Mouse (Mus musculus) midbrain, postnatal 0 days (tissue): ENCODE measurements around the gene Cog5. TPM values are rescaled to one million over a fixed set of nuclear protein-coding genes. Genes with fewer than 3 reads are reported as not detected.
"Not testable (repeated sequence)": the region's sequence is repeated elsewhere in the genome, so short reads cannot be mapped to it uniquely, and the experiment has no call there.

ENCODE experiments used
- ATAC-seq: fragments of 200-750 bp; cut with Nextera tagmentation; 2 replicates; pipeline ENCODE4 v1.8.0; 2017; ENCODE audit warnings: moderate number of reproducible peaks, mild to moderate bottlenecking, moderate TSS enrichment, moderate library complexity; ENCODE audit not compliant: low FRiP score
- DNase-seq: peaks from one replicate; pipeline ENCODE4 v3.0.0-alpha.2; 2015; ENCODE audit warnings: low spot score
- H3K27ac ChIP-seq: fragments of 300-500 bp; sonication (generic); 2 replicates; pipeline ENCODE4 v1.5.1; 2014; ENCODE audit warnings: low read depth, mild to moderate bottlenecking, low read length, mixed read lengths
- H3K27me3 ChIP-seq: fragments of 300-500 bp; sonication (generic); 2 replicates; pipeline ENCODE4 v1.6.1; 2014; ENCODE audit warnings: low read length, control low read depth, mixed read lengths; ENCODE audit not compliant: insufficient read depth
- H3K36me3 ChIP-seq: fragments of 300-500 bp; sonication (generic); 2 replicates; pipeline ENCODE4 v1.6.1; 2014; ENCODE audit warnings: low read length, control low read depth, mixed read lengths; ENCODE audit not compliant: insufficient read depth
- H3K4me1 ChIP-seq: fragments of 300-500 bp; sonication (generic); 2 replicates; pipeline ENCODE4 v1.6.1; 2014; ENCODE audit warnings: mild to moderate bottlenecking, control low read depth, antibody characterized with exemption, low read length, mixed read lengths; ENCODE audit not compliant: insufficient read depth
- H3K4me2 ChIP-seq: fragments of 300-500 bp; sonication (generic); 2 replicates; pipeline ENCODE4 v1.6.1; 2014; ENCODE audit warnings: low read depth, mild to moderate bottlenecking, low read length, mixed read lengths; ENCODE audit not compliant: poor library complexity, severe bottlenecking
- H3K4me3 ChIP-seq: fragments of 300-500 bp; sonication (generic); 2 replicates; pipeline ENCODE4 v1.5.1; 2014; ENCODE audit warnings: low read depth, mild to moderate bottlenecking, low read length, moderate library complexity
- H3K9ac ChIP-seq: fragments of 300-500 bp; sonication (generic); replicated peaks from 2 replicates; pipeline ENCODE4 v1.6.1; 2014; ENCODE audit warnings: mild to moderate bottlenecking, low read length, moderate library complexity, mixed read lengths; ENCODE audit not compliant: poor library complexity, severe bottlenecking
- H3K9me3 ChIP-seq: fragments of 300-500 bp; sonication (generic); 2 replicates; pipeline ENCODE4 v1.6.1; 2016; ENCODE audit warnings: low read length, control low read depth
- CTCF ChIP-seq: IDR thresholded peaks from 2 replicates; pipeline ENCODE4 v1.5.1; 2016; ENCODE audit warnings: antibody characterized with exemption, mild to moderate bottlenecking
- WGBS: fragments of 180-500 bp; shearing (Covaris S2); extraction: QIAGEN DNeasy Blood & Tissue Kit; methylation state at CpG from one replicate; pipeline ENCODE4 v1.1.7; 2014; 5-methylcytosine and 5-hydroxymethylcytosine counted together
- polyA plus RNA-seq: library from polyadenylated mRNA; unstranded; fragments of >200 nt; fragmentation: Nextera tagmentation; extraction: Ambion mirVana; gene quantifications from 2 replicates; pipeline ENCODE4 v1.2.1, GENCODE M21; 2015
- total RNA-seq: library from RNA; depleted of rRNA; stranded (reverse); fragments of >200 nt; gene quantifications from 2 replicates; pipeline ENCODE4 v1.2.3, GENCODE M21; 2014; rRNA removed

Gene Cog5
- total RNA-seq, result 41.1 and 51.8 TPM in 2 replicates
- polyA plus RNA-seq, result 16.9 and 18.8 TPM in 2 replicates

- Histone ChIP-seq H3K4me1 (no peaks in the 10 kb centered on the region), H3K36me3 (no peaks in the 10 kb centered on the region), H3K9ac (peak within 1 kb of the TSS; percentile 86), H3K27ac (peak within 1 kb of the TSS; percentile 65), H3K9me3 (no peaks in the 10 kb centered on the region), H3K4me3 (peak within 1 kb of the TSS; percentile 96), H3K4me2 (peak within 1 kb of the TSS; percentile 51), H3K27me3 (no peaks in the 10 kb centered on the region)
- TF ChIP-seq CTCF, result 0 out of 2 replicates have a peak, but pooled peaks have one; percentile 7
- peak; percentile 92 for DNase-seq
- under 1% methylated on average over 47 of the region's 47 CpGs for WGBS
- peak; percentile 97 for ATAC-seq
Observed at GRCm38 (mm10) chr12:31654197-31654964, at the start of gene Cog5, which contains the start of gene Dus4l. Cog5 (plus strand) TSS chr12:31654869. Dus4l (minus strand) TSS chr12:31654826.

- Histone ChIP-seq H3K9me3 (no peaks in the 10 kb centered on the region), H3K4me1 (no peaks in the 10 kb centered on the region), H3K36me3 (no peaks in the 10 kb centered on the region), H3K9ac (no peak overlapping the region), H3K27me3 (no peaks in the 10 kb centered on the region), H3K4me3 (no peak overlapping the region), H3K27ac (no peak overlapping the region), H3K4me2 (no peak overlapping the region)
- peak; percentile 35 for DNase-seq
- TF ChIP-seq CTCF, result no peak
- 88% methylated on average over 3 of the region's 3 CpGs for WGBS
- no peak for ATAC-seq
Observed at GRCm38 (mm10) chr12:31604894-31605293, 49.8 kb upstream of the Cog5 start.

GRCm38 (mm10) chr12:31608138-31608537, 46.5 kb upstream of the Cog5 start:
- H3K4me3 ChIP-seq, result no peak overlapping the region
- ATAC-seq (no peak), DNase-seq (no peak)
- no peak overlapping the region for H3K4me2 ChIP-seq
- no peaks in the 10 kb centered on the region for H3K9me3 ChIP-seq
- H3K27me3 ChIP-seq, result no peaks in the 10 kb centered on the region
- no peak overlapping the region for H3K9ac ChIP-seq
- H3K27ac ChIP-seq, result no peak overlapping the region
- WGBS, result 10% methylated on average over 3 of the region's 3 CpGs
- no peaks in the 10 kb centered on the region for H3K36me3 ChIP-seq
- no peaks in the 10 kb centered on the region for H3K4me1 ChIP-seq
- TF ChIP-seq CTCF, result no peak

- Histone ChIP-seq H3K36me3 (no peaks in the 10 kb centered on the region), H3K27ac (no peak overlapping the region), H3K4me1 (no peaks in the 10 kb centered on the region), H3K4me3 (no peak overlapping the region), H3K9me3 (no peaks in the 10 kb centered on the region), H3K27me3 (no peaks in the 10 kb centered on the region), H3K4me2 (no peak overlapping the region), H3K9ac (no peak overlapping the region)
- DNase-seq (no peak), ATAC-seq (no peak)
- WGBS, result 54% methylated on average over 4 of the region's 4 CpGs
- TF ChIP-seq CTCF, result no peak
Observed at GRCm38 (mm10) chr12:31613353-31613752, 41.3 kb upstream of the Cog5 start.

- no peaks in the 10 kb centered on the region for H3K27me3 ChIP-seq
- no peaks in the 10 kb centered on the region for H3K4me1 ChIP-seq
- no peak overlapping the region for H3K9ac ChIP-seq
- H3K4me2 ChIP-seq, result no peak overlapping the region
- WGBS, result 86% methylated on average over 8 of the region's 8 CpGs
- H3K36me3 ChIP-seq, result no peaks in the 10 kb centered on the region
- peak; percentile 12; the same call in 1 of the 2 replicates for TF ChIP-seq CTCF
- H3K9me3 ChIP-seq, result no peaks in the 10 kb centered on the region
- no peak overlapping the region for H3K4me3 ChIP-seq
- DNase-seq (no peak), ATAC-seq (no peak)
- no peak overlapping the region for H3K27ac ChIP-seq
Observed at GRCm38 (mm10) chr12:31620106-31620505, 34.6 kb upstream of the Cog5 start.

- no peak overlapping the region for H3K4me3 ChIP-seq
- no peaks in the 10 kb centered on the region for H3K27me3 ChIP-seq
- no peak overlapping the region for H3K4me2 ChIP-seq
- H3K27ac ChIP-seq, result no peak overlapping the region
- H3K9ac ChIP-seq, result no peak overlapping the region
- H3K36me3 ChIP-seq, result no peaks in the 10 kb centered on the region; the same call in 1 of the 2 replicates
- ATAC-seq (no peak), DNase-seq (no peak)
- WGBS, result 97% methylated on average over 1 of the region's 1 CpGs
- H3K9me3 ChIP-seq, result no peaks in the 10 kb centered on the region
- TF ChIP-seq CTCF, result no peak
- H3K4me1 ChIP-seq, result no peaks in the 10 kb centered on the region
Observed at GRCm38 (mm10) chr12:31625016-31625415, 29.7 kb upstream of the Cog5 start.

- H3K4me3 ChIP-seq, H3K9ac ChIP-seq, H3K27ac ChIP-seq, H3K36me3 ChIP-seq, H3K9me3 ChIP-seq, H3K27me3 ChIP-seq, DNase-seq, H3K4me1 ChIP-seq, H3K4me2 ChIP-seq, ATAC-seq: not testable (repeated sequence)
- WGBS, result 93% methylated on average over 9 of the region's 9 CpGs
Observed at GRCm38 (mm10) chr12:31628396-31628795, 26.3 kb upstream of the Cog5 start.
